Mouse (Mus musculus): ENCODE results near the gene Ccin.

DNA sequence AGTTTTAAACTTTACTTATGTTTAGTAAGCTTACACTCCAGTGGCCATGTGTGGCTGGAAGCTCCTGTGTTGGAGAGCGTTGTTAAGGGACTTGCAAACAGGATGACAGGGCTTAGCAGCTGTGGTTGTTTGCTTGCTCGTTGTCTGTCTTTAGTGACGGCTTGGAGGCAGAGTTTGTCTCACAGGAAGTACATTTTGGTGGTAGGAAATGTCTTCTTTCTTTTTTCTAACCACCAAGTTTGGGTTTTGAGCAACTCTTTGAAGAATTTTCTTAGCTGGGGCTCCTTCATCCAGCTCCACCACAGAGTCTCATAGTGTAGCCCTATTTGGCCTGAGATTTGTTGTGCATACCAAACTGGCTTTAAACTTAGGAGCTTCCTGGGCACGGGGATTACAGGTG, 39.0 kb downstream of the Ccin start:
- no peak for TF ChIP-seq E2F4 (IDR thresholded peaks at IDR 0.05; ENCODE audit: insufficient replicate concordance, low read depth, low read length)
- no peak for TF ChIP-seq ZNF384 (IDR thresholded peaks at IDR 0.05; ENCODE audit: low read depth, low read length)
- no peak for TF ChIP-seq CTCF (conservative IDR thresholded peaks at IDR 0.05 in 1 of 2, IDR thresholded peaks at IDR 0.05 in 1 of 2; ENCODE audit: low read depth in 2 of 2, low read length in 2 of 2)
- TF ChIP-seq EP300 (IDR thresholded peaks at IDR 0.05; ENCODE audit: low read length) = no peak
- no peak for TF ChIP-seq MAFK (IDR thresholded peaks at IDR 0.05; ENCODE audit: insufficient replicate concordance, low read length)
- TF ChIP-seq TCF12 (IDR thresholded peaks at IDR 0.05; ENCODE audit: low read depth, low read length) = no peak
- no peak for TF ChIP-seq KAT2A (IDR thresholded peaks at IDR 0.05; ENCODE audit: insufficient replicate concordance, low read length)
- TF ChIP-seq NELFE (IDR thresholded peaks at IDR 0.05; ENCODE audit: low read depth, low read length) = no peak
- no peak for TF ChIP-seq MEF2A (IDR thresholded peaks at IDR 0.05; ENCODE audit: borderline replicate concordance, low read depth, low read length)
- no peak for TF ChIP-seq SMC3 (IDR thresholded peaks at IDR 0.05; ENCODE audit: low read depth, low read length)
- TF ChIP-seq BHLHE40 (IDR thresholded peaks at IDR 0.05; ENCODE audit: low read depth, low read length) = no peak
